In the genomic region with DNA sequence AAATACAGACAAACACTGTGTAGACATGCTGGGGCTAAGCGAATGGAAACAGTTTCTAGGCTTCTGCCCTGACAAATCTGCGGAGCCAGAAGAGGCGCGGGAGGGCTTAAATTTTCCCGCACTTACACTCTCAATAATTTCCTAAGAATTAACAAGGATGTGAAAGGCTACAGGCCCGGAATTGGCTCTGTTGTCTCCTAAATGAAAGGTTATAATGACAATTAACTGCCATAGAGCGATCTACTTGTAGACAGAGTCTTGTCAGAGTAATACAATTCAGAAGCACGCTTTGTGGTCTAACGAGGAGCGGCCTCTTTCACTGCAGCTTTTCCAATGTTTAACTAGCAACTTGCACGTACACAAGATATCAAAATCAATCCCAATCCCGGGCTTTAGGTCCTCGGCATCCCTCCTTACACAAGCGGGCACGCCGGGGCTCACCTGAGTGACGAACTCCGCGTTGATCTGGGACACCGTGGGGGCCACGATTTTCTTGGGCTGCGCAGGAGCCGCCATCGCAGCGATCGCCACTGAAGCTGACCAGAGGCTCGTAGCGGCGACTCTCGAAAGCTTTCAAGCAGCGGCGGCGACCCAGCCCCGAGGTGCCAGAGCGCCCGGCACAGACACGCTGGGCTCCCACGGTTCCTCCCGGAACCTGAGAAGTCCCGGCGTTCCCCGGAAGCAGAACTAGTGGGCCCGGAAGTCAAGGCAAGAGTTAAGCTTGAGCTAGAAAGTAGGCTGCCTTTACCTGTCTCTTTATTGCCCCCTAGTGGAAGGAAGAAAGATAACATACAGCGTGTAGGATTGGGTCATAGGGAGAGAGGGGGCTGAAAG, we compare ENCODE assay signal across 7 mouse cellular contexts. TPM values are rescaled to one million over a fixed set of nuclear protein-coding genes. Genes with fewer than 3 reads are reported as not detected.
DNase-seq lines count a peak whose midpoint lies in the region; ATAC-seq lines count a peak whose summit lies in the region.

No protein-coding gene starts in this region.

- WGBS in intestine, embryonic 15.5 days = under 1% methylated on average over 44 of the region's 44 CpGs
- under 1% methylated on average over 44 of the region's 44 CpGs for WGBS in midbrain, embryonic 10.5 days

- H3K4me3 ChIP-seq in intestine, embryonic 15.5 days (replicated peaks) = peak overlapping the region; percentile 76
- peak overlapping the region; percentile 93 for H3K4me3 ChIP-seq in midbrain, embryonic 10.5 days

- peak; percentile 78 for DNase-seq in adrenal gland, adult 8-10 months
- DNase-seq in embryo, embryonic 11.5 days (ENCODE audit: low read depth, low spot score) = peak; percentile 72
- DNase-seq in gastrocnemius, postnatal 36 days = peak; percentile 53 to 61
- peak; percentile 81 to 92 for DNase-seq in left cerebral cortex, postnatal 25 days (ENCODE audit: low spot score in 2 of 2)
- DNase-seq in midbrain, embryonic 10.5 days (ENCODE audit: low spot score) = peak; percentile 84
- DNase-seq in right cerebral cortex, postnatal 4 days = peak; percentile 74

- 0 out of 2 replicates have a peak, but pooled peaks cover 8% of the 10 kb centered on the region for H3K4me1 ChIP-seq in intestine, embryonic 15.5 days (replicated peaks)
- H3K4me1 ChIP-seq in midbrain, embryonic 10.5 days = peaks cover 12% of the 10 kb centered on the region

- ATAC-seq in intestine, embryonic 15.5 days = peak; percentile 98

- no peak overlapping the region for H3K27ac ChIP-seq in intestine, embryonic 15.5 days
- H3K27ac ChIP-seq in midbrain, embryonic 10.5 days (replicated peaks) = peak overlapping the region; percentile 90

- intact Hi-C loops in gastrocnemius, postnatal 36 days (cut with DNase I) = no loop called here
- intact Hi-C loops in left cerebral cortex, postnatal 25 days (cut with DNase I) = loop anchor here (1.0 kb wide), 1 partner anchor 26 kb away; the partner anchor contains the start of gene Zfp770

- peak overlapping the region; percentile 71 for H3K9ac ChIP-seq in intestine, embryonic 15.5 days

- no peaks in the 10 kb centered on the region for H3K9me3 ChIP-seq in intestine, embryonic 15.5 days
- H3K9me3 ChIP-seq in midbrain, embryonic 10.5 days (replicated peaks) = no peaks in the 10 kb centered on the region

- no peaks in the 10 kb centered on the region; the same call in 1 of the 2 replicates for H3K36me3 ChIP-seq in intestine, embryonic 15.5 days
- H3K36me3 ChIP-seq in midbrain, embryonic 10.5 days = peaks cover 25% of the 10 kb centered on the region

- H3K4me2 ChIP-seq in intestine, embryonic 15.5 days (replicated peaks) = peak overlapping the region; percentile 81

- no peaks in the 10 kb centered on the region for H3K27me3 ChIP-seq in intestine, embryonic 15.5 days (replicated peaks)
- no peaks in the 10 kb centered on the region for H3K27me3 ChIP-seq in midbrain, embryonic 10.5 days (ENCODE audit: low read depth, poor library complexity, severe bottlenecking)

RNA-seq across cellular contexts. Expression of gene Aqr, which starts 12.0 kb away (rescaled TPM):
- total RNA-seq in adrenal gland, adult 8-10 months (2022) = 10 to 100 TPM; 34.1 to 43.1 (median 42.8) TPM
- total RNA-seq in gastrocnemius, postnatal 36 days (2021) = 10 to 100 TPM in 1 of 2 experiments, 1 to 10 TPM in 1; 8.8 to 11.0 TPM
- polyA plus RNA-seq in intestine, embryonic 15.5 days (2015; fragmentation: Nextera tagmentation; extraction: Ambion mirVana) = 36.2 and 46.6 TPM in 2 replicates
- 10 to 100 TPM; 31.4 to 35.2 TPM for total RNA-seq in left cerebral cortex, postnatal 25 days (2021)
- polyA plus RNA-seq in midbrain, embryonic 10.5 days (2016; fragmentation: Nextera tagmentation; extraction: Ambion mirVana) = 45.2 and 49.9 TPM in 2 replicates

RNA-seq across cellular contexts. Expression of gene Zfp770, which starts 26.4 kb away (rescaled TPM):
- total RNA-seq in adrenal gland, adult 8-10 months (2022) = 10 to 100 TPM in 3 of 4 experiments, 1 to 10 TPM in 1; 8.7 to 13.9 (median 12.9) TPM
- 10 to 100 TPM; 16.8 to 23.3 TPM for total RNA-seq in gastrocnemius, postnatal 36 days (2021)
- 3.9 and 4.0 TPM in 2 replicates for polyA plus RNA-seq in intestine, embryonic 15.5 days (2015; fragmentation: Nextera tagmentation; extraction: Ambion mirVana)
- 10 to 100 TPM; 26.5 to 27.8 TPM for total RNA-seq in left cerebral cortex, postnatal 25 days (2021)
- polyA plus RNA-seq in midbrain, embryonic 10.5 days (2016; fragmentation: Nextera tagmentation; extraction: Ambion mirVana) = 2.5 and 2.6 TPM in 2 replicates
